Mouse (Mus musculus): ENCODE measurements around the gene Folr1.

DNA sequence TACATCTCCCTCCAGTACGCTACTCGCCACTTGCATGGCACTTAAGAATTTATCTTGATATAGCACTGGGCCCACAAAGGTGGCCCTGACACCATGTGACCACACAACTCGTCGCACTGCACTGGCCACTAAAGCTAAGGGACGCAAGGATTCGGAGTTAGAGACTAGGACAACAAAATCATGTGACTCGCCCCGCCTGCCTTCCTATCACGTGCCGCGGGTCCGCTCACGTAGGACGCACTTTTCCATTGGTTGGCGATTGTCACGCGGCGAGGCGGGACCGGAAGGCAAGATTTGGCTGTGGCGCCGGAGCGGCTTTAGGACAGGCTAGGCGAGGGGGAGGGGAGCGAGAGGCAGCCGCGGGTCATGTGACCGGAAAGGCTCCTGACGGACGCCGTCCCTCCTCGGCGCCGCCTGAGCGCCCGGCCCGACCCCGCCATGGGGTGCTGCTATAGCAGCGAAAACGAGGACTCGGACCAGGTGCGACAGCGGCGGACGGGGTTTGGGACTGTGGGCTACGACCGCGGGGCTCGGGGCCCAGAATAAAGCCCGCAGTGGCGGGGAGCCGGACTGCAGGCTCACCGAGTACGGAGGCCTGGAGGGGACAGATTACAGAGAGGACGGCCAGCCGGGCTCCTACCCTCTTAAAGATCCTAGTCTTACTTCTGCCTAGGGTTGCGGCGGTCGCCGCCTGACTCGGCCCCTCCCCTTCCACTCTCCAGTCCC is 35.1 kb upstream of the Folr1 start, which contains the start of gene Lamtor1:
- TF ChIP-seq CTCF (conservative IDR thresholded peaks at IDR 0.05; ENCODE audit: low read length) = no peak
- TF ChIP-seq NANOG (IDR thresholded peaks at IDR 0.05; ENCODE audit: borderline replicate concordance, low read length) = no peak
- TF ChIP-seq POU5F1 (IDR thresholded peaks at IDR 0.05; ENCODE audit: borderline replicate concordance, low read length) = no peak

Data from E14TG2a.4 (cell line).